Mouse (Mus musculus) hindbrain, embryonic 15.5 days (tissue): ENCODE measurements around the gene Tbc1d1. TPM values are rescaled to one million over a fixed set of nuclear protein-coding genes. Genes with fewer than 3 reads are reported as not detected.

Source experiments
- ATAC-seq: fragments of 200-750 bp; cut with Nextera tagmentation; 2 replicates; pipeline ENCODE4 v1.8.0; 2017; ENCODE audit warnings: low read depth, moderate number of reproducible peaks, moderate TSS enrichment; ENCODE audit not compliant: low FRiP score
- H3K27ac ChIP-seq: fragments of 300-500 bp; sonication (generic); replicated peaks from 2 replicates; pipeline ENCODE4 v1.5.1; 2015; ENCODE audit warnings: mild to moderate bottlenecking, inconsistent platforms
- H3K27me3 ChIP-seq: fragments of 300-500 bp; sonication (generic); 2 replicates; pipeline ENCODE4 v1.6.1; 2015; ENCODE audit warnings: control low read depth, inconsistent platforms
- H3K36me3 ChIP-seq: fragments of 300-500 bp; sonication (generic); 2 replicates; pipeline ENCODE4 v1.6.1; 2015; ENCODE audit warnings: control low read depth, inconsistent platforms
- H3K4me1 ChIP-seq: fragments of 300-500 bp; sonication (generic); replicated peaks from 2 replicates; pipeline ENCODE4 v1.6.1; 2015; ENCODE audit warnings: control low read depth, inconsistent platforms
- H3K4me2 ChIP-seq: fragments of 300-500 bp; sonication (generic); 2 replicates; pipeline ENCODE4 v1.6.1; 2015; ENCODE audit warnings: moderate library complexity, mild to moderate bottlenecking, inconsistent platforms
- H3K4me3 ChIP-seq: fragments of 300-500 bp; sonication (generic); 2 replicates; pipeline ENCODE4 v1.5.1; 2015; ENCODE audit warnings: mild to moderate bottlenecking, inconsistent platforms
- H3K9ac ChIP-seq: fragments of 300-500 bp; sonication (generic); 2 replicates; pipeline ENCODE4 v1.6.1; 2015; ENCODE audit warnings: inconsistent platforms
- H3K9me3 ChIP-seq: fragments of 300-500 bp; sonication (generic); 2 replicates; pipeline ENCODE4 v1.6.1; 2016; ENCODE audit warnings: control low read depth, inconsistent platforms
- WGBS: fragments of 180-500 bp; shearing (Covaris S2); methylation state at CpG from one replicate; pipeline ENCODE4 v1.1.7; 2015; 5-methylcytosine and 5-hydroxymethylcytosine counted together
- polyA plus RNA-seq: library from polyadenylated mRNA; unstranded; fragments of >200 nt; fragmentation: Nextera tagmentation; extraction: Ambion mirVana; gene quantifications from 2 replicates; pipeline ENCODE4 v1.2.1, GENCODE M21; 2015

Gene Tbc1d1
- polyA plus RNA-seq, 1 experiment from 2014 or later: 10.5 TPM

- no peaks in the 10 kb centered on the region for H3K27me3 ChIP-seq
- WGBS: 82% methylated on average over 10 of the region's 10 CpGs
- no peak overlapping the region for H3K4me2 ChIP-seq
- no peak overlapping the region for H3K27ac ChIP-seq
- H3K9me3 ChIP-seq: no peaks in the 10 kb centered on the region
- H3K4me3 ChIP-seq: no peak overlapping the region
- ATAC-seq: no peak
- H3K4me1 ChIP-seq: no peaks in the 10 kb centered on the region
- no peak overlapping the region for H3K9ac ChIP-seq
- H3K36me3 ChIP-seq: no peaks in the 10 kb centered on the region
These were observed 9.6 kb upstream of the Tbc1d1 start for GRCm38 (mm10) chr5:64146384-64147005.

DNA sequence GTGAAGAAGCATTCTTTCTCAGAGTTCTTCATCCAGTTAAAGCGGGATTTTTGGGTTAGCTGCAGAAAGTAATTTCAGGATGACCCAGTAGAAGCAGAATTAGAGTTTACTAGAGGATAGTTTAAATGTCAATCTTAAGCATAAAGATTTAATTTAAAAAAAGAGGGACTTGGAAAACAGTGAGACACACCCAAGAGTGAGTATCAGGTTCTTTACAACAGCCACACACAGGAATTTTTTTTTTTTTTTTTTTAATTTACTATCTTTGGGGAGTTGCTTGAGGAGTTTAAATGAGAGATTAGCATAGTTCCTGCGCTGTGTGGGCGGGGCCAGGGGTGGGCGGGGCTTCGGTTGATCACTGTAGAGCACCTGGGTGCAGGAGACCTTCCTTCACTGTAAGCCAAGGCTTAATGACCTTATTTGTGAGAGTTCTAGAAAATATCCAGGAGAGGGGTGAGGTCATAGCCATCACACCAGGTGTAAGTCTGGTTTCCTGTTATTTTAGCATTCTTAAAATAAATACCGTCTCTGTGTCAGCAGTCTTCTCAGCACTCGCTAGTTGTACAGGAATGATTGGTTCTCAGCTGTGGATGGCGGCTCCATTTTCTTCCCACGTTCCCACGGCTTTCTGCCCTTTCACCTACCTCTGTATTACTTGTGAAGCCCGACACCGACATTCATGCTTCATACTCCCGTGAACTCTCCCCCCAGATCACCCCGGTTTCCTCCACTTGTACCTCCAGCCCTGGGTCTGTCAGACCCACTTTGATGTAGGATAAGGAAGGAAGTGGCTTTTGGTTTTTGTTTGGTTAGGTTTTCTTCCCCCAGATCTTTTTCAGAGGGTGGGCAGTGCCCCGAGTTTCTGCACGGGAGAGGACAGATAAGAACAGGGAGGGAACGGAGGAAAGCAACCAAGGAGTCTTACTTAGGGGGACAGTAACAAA lies 6.6 kb upstream of the Tbc1d1 start:
- Histone ChIP-seq H3K27ac (no peak overlapping the region), H3K9me3 (no peaks in the 10 kb centered on the region), H3K4me2 (peak overlapping the region; percentile 25; the same call in 1 of the 2 replicates), H3K36me3 (no peaks in the 10 kb centered on the region), H3K4me1 (no peaks in the 10 kb centered on the region), H3K4me3 (no peak overlapping the region), H3K9ac (no peak overlapping the region), H3K27me3 (no peaks in the 10 kb centered on the region)
- WGBS: 40% methylated on average over 17 of the region's 17 CpGs
- ATAC-seq: no peak

DNA sequence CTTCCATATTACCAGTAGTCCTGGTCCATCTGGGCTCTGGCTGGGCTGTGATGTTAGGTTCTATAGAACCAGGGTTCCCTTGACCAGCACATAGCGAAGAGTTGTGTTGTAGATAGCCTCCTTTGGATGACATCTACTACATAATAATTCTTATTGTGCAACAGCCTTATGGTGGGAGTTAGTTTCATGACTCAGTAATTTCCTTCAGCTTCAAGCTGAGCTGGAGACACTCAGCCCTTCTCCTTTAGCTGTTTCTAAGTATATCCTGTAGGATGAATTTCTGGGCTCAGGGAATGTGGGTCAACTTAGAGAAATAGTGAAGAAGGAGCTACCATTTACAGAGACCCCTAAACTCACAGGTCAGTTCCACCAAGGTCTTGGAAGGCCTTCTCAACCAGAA lies 2.8 kb upstream of the Tbc1d1 start:
- no peak overlapping the region for H3K27ac ChIP-seq
- H3K4me2 ChIP-seq: no peak overlapping the region
- no peaks in the 10 kb centered on the region for H3K36me3 ChIP-seq
- WGBS: 90% methylated on average over 1 of the region's 1 CpGs
- ATAC-seq: no peak
- H3K4me3 ChIP-seq: no peak overlapping the region
- no peaks in the 10 kb centered on the region for H3K9me3 ChIP-seq
- H3K4me1 ChIP-seq: peaks cover under 1% of the 10 kb centered on the region; the same call in 1 of the 2 replicates
- peaks cover 10% of the 10 kb centered on the region for H3K27me3 ChIP-seq
- no peak overlapping the region for H3K9ac ChIP-seq

DNA sequence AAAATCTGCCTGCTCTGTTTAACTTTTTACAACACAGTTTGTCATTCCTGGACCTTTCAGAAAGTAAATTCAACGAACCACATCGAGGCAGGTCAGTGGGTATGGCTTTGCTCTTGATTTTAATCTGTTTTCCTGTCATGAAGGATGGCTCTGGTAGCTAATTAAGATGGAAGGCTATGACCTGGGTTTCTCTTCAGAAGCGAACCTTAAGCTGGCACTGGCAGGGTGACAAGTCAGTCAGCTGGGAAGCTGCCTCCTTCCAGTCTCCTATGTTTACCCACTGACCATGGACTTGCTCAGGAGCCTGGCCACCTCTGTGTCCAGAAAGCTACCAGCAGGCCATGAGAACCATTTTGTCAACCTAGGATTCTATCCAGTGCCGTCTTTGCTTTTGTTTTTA lies 474 bp downstream of the Tbc1d1 start:
- 50% methylated on average over 4 of the region's 4 CpGs for WGBS
- Histone ChIP-seq H3K27ac (no peak overlapping the region), H3K4me2 (no peak overlapping the region)

GRCm38 (mm10) chr5:64157926-64158325 lies 1.8 kb downstream of the Tbc1d1 start:
- Histone ChIP-seq H3K36me3 (no peaks in the 10 kb centered on the region), H3K27me3 (peaks cover 29% of the 10 kb centered on the region), H3K4me1 (peaks cover 27% of the 10 kb centered on the region), H3K4me3 (no peak overlapping the region), H3K9ac (no peak overlapping the region), H3K4me2 (no peak overlapping the region), H3K27ac (no peak overlapping the region), H3K9me3 (no peaks in the 10 kb centered on the region)
- no peak for ATAC-seq
- 50% methylated on average over 1 of the region's 1 CpGs for WGBS

More for the DNA sequence above, 474 bp downstream of the Tbc1d1 start:
- Histone ChIP-seq H3K9me3 (no peaks in the 10 kb centered on the region), H3K27me3 (peaks cover 22% of the 10 kb centered on the region), H3K4me3 (no peak overlapping the region), H3K4me1 (peaks cover 26% of the 10 kb centered on the region), H3K9ac (no peak overlapping the region), H3K36me3 (no peaks in the 10 kb centered on the region)
- ATAC-seq: no peak

DNA sequence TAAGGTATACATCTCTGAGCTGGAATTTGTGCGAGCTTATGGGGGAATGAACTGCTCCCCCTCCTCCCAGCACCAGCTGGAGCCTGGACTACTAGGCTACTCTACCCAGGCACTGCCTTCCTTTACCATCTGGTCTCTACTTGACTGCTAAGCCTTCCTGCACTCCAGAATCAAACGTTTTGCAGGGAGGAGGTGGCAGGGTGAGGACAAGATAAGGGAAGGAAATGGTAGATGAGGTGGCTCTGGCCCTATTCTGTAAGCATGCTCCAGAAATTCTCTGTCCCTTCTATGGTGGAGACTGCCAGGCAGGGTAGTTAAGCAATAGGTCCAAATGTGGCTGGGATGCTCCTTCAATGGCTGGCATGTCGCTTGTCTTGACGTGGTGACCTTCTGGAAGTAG lies 2.4 kb downstream of the Tbc1d1 start:
- Histone ChIP-seq H3K4me1 (peaks cover 27% of the 10 kb centered on the region), H3K27ac (no peak overlapping the region), H3K27me3 (peaks cover 29% of the 10 kb centered on the region), H3K4me3 (no peak overlapping the region), H3K36me3 (no peaks in the 10 kb centered on the region), H3K9ac (no peak overlapping the region), H3K9me3 (no peaks in the 10 kb centered on the region), H3K4me2 (peak overlapping the region; percentile 100)
- WGBS: 44% methylated on average over 4 of the region's 4 CpGs
- ATAC-seq: no peak

DNA sequence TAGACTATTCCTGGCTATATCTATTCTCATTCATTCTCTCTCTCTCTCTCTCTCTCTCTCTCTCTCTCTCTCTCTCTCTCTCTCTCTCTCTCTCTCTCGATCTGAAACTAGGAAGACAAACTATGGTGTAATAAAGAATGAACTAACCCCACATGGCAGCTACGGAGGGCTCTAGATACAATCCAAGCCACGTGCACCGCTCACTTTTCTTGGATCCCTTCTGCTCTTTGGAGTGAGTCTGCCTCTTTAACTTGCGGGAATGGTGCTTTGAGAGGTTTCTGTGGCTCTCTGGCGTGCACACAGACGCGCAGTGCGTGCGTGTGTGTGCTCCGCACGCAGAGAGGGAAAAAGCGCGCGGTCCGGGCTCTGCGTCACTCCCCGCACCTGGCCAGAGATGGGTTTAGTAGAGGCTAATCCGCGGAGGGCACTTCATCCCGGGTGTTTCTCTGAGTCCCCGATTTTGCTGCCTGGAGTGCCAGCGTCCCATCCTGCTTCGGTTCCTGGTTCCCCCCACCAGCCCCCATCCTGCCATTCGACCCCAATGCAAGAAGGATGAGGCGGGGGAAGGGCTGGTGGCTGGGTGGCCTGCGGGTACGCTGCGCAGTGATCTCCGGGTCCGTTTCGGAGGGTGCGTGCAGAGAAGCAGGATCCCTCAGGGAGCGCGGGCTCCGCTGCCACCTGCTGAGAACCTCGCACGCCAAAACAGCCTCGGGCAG lies 3.1 kb downstream of the Tbc1d1 start:
- under 1% methylated on average over 39 of the region's 39 CpGs for WGBS
- Histone ChIP-seq H3K4me2 (peak overlapping the region; percentile 100), H3K36me3 (no peaks in the 10 kb centered on the region), H3K4me3 (peak overlapping the region; percentile 79), H3K27me3 (peaks cover 29% of the 10 kb centered on the region), H3K4me1 (peaks cover 27% of the 10 kb centered on the region), H3K27ac (peak overlapping the region; percentile 34; the same call in 1 of the 2 replicates), H3K9me3 (no peaks in the 10 kb centered on the region), H3K9ac (peak overlapping the region; percentile 56)
- ATAC-seq: peak; percentile 56

- H3K4me1 ChIP-seq: peaks cover 27% of the 10 kb centered on the region
- H3K27me3 ChIP-seq: peaks cover 29% of the 10 kb centered on the region
- ATAC-seq: peak; percentile 77
- no peaks in the 10 kb centered on the region for H3K36me3 ChIP-seq
- H3K27ac ChIP-seq: peak overlapping the region; percentile 34; the same call in 1 of the 2 replicates
- H3K4me2 ChIP-seq: peak overlapping the region; percentile 100
- peak overlapping the region; percentile 56 for H3K9ac ChIP-seq
- peak overlapping the region; percentile 79 for H3K4me3 ChIP-seq
- no peaks in the 10 kb centered on the region for H3K9me3 ChIP-seq
- WGBS: 0% methylated on average over 58 of the region's 63 CpGs
These were observed 3.9 kb downstream of the Tbc1d1 start for GRCm38 (mm10) chr5:64159781-64160704.

DNA sequence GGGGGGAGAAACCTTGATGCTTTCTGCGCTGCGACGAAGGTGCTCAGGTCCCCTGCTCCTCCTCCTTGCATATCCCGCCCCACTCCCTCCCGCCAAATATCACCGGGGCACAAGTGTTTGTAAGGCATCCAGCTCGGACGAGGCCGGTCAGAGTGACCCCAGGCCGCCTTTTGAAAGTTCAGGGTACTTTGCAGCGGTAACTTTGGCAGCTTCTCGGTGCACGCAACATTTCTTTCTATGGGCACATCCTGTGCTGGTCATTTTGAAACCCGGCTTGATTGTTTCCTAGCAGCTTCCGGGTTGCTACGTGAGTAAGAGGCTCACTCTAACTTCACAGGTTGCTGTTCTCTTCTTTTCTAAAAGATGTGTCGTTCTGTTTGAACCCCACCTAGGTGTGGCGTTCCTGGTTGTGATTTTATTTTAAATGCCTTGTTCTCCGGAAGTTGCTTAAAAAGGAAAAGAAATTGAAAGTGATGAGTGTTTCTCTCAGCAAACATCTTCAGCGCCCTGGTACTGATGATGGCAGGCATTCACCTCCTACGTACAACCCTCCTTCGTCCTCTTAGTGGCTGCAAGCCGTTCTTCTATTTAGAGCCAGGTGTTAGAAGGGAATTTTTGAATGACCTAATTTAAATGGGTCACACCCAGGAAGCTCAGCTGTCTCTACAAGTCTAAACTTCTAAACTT lies 4.7 kb downstream of the Tbc1d1 start:
- H3K4me2 ChIP-seq: peak overlapping the region; percentile 100
- H3K4me1 ChIP-seq: peaks cover 27% of the 10 kb centered on the region
- H3K4me3 ChIP-seq: peak overlapping the region; percentile 79
- WGBS: 1% methylated on average over 23 of the region's 23 CpGs
- no peak for ATAC-seq
- 0 out of 2 replicates have a peak overlapping the region, but pooled peaks have one; percentile 56 for H3K9ac ChIP-seq
- peaks cover 29% of the 10 kb centered on the region for H3K27me3 ChIP-seq
- H3K36me3 ChIP-seq: no peaks in the 10 kb centered on the region
- H3K9me3 ChIP-seq: no peaks in the 10 kb centered on the region
- H3K27ac ChIP-seq: no peak overlapping the region

GRCm38 (mm10) chr5:64161917-64162316 lies 5.8 kb downstream of the Tbc1d1 start:
- no peak for ATAC-seq
- 80% methylated on average over 3 of the region's 3 CpGs for WGBS
- peak overlapping the region; percentile 100; the same call in 1 of the 2 replicates for H3K4me2 ChIP-seq

More at GRCm38 (mm10) chr5:64161917-64162316, 5.8 kb downstream of the Tbc1d1 start:
- H3K9ac ChIP-seq: no peak overlapping the region
- no peaks in the 10 kb centered on the region for H3K9me3 ChIP-seq
- H3K27ac ChIP-seq: no peak overlapping the region
- no peak overlapping the region for H3K4me3 ChIP-seq
- H3K4me1 ChIP-seq: peaks cover 27% of the 10 kb centered on the region
- H3K36me3 ChIP-seq: no peaks in the 10 kb centered on the region
- H3K27me3 ChIP-seq: peaks cover 29% of the 10 kb centered on the region
